Mouse (Mus musculus): ENCODE data around the gene Rpl31. TPM values are rescaled to one million over a fixed set of nuclear protein-coding genes. Genes with fewer than 3 reads are reported as not detected.
A peak's percentile ranks its signal among the peaks of the same experiment; 100 is the strongest.

The Rpl31 gene
- total RNA-seq (2014; fragmentation: Nextera tagmentation): 2,763 and 2,797 TPM in 2 replicates
- 770 and 846 TPM in 2 replicates for total RNA-seq (2017)

DNA sequence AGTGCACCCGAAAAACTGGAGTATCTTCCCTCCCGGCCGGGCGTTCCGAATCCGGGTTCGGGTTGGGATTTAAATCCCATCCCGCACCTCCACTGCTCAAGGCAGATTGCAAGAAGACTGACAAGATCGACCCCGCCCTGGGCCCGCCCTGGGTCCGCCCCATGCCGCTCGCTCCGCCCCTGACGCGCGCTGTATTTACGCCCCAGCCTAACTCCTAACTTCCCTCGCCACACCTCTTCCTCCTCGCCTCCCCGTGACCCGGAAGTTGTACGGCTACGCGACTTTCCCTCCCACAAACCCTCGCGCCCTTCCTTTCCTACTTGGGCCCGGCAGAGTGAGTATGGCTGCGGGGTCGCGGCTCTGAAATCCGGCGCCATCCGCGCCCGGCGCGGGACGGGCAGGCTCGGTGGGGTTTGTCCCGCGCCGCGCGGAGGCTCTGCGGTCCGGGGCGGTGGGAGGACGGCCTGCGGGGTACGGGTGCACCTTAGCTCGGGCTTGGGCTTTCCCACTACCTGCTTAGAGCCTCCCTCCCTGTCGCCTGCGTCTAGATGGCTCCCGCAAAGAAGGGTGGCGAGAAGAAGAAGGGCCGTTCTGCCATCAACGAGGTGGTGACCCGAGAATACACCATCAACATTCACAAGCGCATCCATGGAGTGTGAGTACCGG is at the start of gene Rpl31:
Gene Rpl31, plus strand, starts transcription at position 242 of the 666 bp plus-strand sequence.
- peak; percentile 96 for ATAC-seq (replicated peaks; ENCODE audit: low FRiP score, low TSS enrichment, poor library complexity, severe bottlenecking)

DNA sequence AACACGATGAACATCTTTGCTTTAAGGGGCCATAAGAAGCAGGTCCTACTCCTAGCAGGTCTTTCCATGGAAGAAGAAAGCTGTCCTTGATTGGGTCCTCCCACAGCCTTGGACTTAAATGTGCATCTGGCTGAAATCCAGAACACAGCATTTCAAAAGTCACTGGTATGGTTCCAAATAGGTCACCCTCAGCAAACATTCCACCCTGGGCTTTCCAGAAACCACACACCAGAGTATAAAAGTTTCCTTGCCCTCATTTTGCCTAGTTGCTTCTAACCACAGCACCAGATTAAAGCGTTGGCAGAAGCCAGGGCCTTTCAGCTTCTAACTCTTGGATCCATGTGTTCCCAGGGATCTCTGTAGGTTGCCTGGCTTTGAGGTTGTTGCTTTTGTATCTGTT is 49.7 kb upstream of the Rpl31 start:
- ATAC-seq (replicated peaks; ENCODE audit: low FRiP score, low TSS enrichment, poor library complexity, severe bottlenecking): no peak

DNA sequence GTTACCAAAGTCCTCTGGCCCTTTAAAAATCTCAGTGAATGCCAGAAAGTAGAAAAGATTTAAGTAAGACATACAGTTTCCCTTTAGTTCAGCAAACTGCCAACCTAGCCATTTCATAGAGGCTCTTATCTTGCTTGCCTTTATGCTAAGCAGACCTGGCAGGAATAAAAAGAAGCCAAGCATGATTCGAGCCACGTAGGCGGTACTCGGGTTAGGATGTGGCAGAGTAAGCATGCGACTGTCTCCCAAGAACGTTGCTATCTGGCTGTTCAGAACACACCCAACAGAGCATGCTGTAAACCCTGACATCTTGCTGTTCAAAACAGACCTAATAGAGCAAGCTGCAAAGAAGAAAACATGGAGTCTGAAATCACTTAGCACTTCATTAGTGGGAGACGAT is 48.8 kb upstream of the Rpl31 start:
- ATAC-seq (replicated peaks; ENCODE audit: low FRiP score, low TSS enrichment, poor library complexity, severe bottlenecking): no peak

DNA sequence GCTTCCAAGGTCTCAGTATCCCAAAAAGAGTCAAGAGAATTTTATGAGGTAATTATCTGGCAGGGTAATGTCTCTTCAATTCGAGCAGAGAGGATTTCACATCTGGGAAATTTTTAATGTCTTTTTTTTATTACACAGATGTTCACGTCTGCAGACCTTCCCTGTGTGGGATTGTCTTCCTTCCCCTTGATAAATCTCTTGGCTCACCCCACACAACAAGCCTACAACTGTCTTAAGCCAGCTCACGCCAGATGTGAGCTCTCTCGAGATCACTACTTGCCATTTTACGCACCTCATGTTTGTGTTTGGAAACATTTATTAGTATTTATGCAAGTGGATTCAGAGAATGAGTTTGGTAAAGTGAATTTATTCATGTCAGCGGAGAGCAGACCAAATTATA is 45.7 kb upstream of the Rpl31 start:
- ATAC-seq (replicated peaks; ENCODE audit: low FRiP score, low TSS enrichment, poor library complexity, severe bottlenecking): no peak

DNA sequence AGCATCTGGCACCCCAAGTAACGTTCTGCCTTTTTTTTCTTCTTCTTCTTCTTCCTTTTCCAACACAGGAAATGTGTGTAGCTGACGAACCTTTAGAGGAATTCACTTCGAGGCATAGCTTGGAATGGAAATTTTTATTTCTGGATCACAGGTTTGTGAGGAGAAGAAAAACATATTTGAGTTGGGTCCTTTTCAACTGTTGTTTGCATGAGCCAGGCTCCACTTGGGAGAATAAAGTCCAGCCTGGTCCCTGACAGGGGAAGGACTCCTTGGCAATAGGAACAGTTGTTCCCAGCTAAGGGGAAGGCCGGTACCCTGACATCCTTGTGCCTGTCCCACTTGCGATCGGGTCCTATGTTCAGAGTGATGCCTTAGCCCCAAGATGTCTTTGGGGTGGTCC is 42.4 kb upstream of the Rpl31 start:
- no peak for ATAC-seq (replicated peaks; ENCODE audit: low FRiP score, low TSS enrichment, poor library complexity, severe bottlenecking)

DNA sequence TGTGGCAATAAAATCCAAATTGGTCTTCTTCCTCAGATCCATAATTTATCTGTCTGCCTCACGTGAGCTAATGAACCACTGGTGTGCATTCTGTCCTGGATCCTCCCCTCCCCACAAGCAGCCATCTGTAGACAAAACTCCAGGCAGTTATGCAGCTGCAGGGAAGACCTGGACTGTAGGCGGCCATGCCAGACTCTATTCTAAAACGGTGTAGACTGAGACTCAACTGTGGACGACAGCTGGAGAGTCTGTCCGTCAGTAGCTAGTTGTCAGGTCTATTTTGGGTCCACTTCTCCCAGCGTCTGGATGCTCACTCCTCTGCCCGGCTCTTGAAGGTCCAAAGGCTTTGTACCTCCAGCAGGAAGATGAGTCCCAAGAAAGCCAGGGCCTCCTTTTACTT is 40.1 kb upstream of the Rpl31 start:
- no peak for ATAC-seq (replicated peaks; ENCODE audit: low FRiP score, low TSS enrichment, poor library complexity, severe bottlenecking)

DNA sequence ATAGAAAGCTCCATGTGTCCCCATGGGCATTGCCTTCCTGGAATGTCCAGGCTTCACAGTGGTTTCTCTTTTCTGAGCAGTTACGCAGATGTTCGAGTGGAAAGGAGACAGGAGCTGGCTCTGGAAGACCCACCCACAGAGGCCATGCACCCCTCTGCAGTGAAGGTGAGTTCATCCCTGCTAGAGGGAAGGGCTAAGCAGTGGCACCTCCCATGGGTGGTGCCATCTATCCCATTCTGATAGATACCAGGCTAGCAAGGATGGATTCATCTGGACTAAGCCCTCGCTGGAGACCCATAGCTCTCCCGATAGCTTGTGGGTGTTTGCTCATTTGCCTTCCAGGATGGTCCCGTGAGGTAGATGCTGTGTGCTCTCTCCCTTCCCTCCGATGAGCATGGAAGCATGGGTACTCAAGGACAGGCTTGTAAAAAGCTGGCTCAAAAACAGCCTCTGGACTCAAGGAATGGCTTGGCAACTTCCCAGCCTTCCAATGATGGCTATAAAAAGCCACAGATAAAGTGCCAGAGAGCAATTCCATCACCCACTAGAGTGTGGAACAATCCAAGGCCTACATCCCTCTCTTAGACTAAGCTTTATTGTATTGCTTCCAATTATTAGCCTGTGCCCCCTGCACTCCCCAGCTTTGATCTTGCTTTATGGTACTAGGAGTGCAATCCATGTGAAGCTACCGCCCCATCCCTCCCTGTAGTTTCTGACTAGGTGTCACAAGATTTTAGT is 36.6 kb upstream of the Rpl31 start:
- ATAC-seq (replicated peaks; ENCODE audit: low FRiP score, low TSS enrichment, poor library complexity, severe bottlenecking): no peak

DNA sequence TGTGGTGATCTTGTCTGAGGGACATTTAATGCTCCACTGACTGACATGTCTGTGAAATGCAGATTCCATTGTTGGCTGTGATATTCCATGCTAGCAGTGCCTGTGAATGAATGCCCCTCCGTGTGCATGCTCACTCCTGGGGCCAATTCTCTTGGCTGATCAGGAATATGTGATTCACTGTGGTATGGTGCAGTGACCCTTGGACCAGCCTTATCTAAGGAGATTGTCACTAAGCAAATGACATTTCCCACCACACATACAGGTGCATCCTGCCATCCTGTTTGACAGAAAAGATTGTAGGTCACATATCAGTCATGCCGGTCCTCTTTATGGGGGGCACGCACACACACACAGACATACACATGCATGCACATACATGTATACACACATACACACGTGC is 35.2 kb upstream of the Rpl31 start:
- no peak for ATAC-seq (replicated peaks; ENCODE audit: low FRiP score, low TSS enrichment, poor library complexity, severe bottlenecking)

DNA sequence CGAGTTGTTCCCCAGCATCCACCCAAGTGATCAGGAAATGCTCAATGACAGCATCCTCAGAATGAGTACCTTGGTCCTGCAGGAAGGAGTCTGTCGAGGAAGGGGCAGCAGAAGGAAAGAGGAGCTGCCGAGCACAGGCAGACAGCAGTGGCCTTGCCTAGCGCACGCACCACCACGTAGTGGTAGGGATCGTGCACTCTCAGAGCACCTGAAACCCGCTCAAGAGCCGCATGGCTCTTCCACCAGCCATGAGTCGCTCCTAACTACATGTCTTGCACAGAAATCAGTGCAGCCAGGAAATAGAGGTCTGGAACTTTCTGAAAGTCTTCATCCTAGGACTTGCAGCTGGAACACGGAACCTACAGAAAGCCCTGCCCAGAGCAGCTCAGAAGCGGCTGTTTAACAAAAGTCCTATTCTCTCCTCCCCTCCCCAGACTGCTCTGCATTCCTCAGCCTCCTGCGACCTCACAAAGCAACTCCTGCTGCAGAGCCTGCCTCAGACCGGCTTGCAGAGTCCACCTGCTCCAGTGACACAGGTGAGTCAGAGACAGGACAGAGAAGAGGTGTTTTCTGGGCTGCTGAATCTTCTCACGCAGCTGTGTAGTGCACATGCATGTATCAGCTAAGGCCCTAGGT is 32.0 kb upstream of the Rpl31 start:
- no peak for ATAC-seq (replicated peaks; ENCODE audit: low FRiP score, low TSS enrichment, poor library complexity, severe bottlenecking)

DNA sequence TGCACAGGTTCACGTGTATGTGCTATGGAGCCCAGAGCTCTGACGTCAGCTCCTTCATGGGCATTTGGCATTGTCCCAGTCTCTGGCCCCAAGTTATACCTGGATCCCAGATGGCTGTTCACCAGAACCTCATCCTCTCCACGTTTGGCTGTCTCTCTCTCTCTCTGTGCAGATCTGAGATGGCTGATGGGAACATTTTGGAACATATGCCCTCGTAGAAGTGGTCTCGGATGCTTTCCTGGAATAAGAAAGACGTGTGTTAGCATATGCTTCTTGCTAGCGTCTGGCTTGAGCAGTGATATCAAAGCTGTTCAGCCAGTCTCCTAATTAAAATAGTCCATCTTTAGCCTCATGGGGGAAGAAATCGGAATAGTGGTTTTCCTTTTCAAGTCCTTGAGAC is 30.9 kb upstream of the Rpl31 start:
- ATAC-seq (replicated peaks; ENCODE audit: low FRiP score, low TSS enrichment, poor library complexity, severe bottlenecking): no peak

DNA sequence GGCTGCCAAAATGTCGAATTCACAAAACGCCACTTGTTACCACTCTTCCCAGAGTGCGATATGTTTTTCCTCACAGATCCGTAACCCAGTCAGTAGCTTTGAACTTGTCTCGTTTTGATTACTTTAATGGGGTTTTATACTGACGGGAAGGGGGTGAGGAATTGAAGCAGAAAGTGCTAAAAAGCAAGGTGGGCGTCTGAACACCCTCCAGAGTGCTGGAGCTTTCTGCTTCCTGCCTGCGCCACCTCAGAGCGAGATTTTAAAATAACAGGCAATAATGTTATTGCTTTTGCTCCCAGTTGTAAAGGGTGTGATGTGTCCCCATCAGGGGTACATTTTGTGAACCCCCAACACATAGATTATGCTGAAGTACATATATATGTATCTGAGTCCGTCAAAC is 28.8 kb upstream of the Rpl31 start:
- ATAC-seq (replicated peaks; ENCODE audit: low FRiP score, low TSS enrichment, poor library complexity, severe bottlenecking): no peak

DNA sequence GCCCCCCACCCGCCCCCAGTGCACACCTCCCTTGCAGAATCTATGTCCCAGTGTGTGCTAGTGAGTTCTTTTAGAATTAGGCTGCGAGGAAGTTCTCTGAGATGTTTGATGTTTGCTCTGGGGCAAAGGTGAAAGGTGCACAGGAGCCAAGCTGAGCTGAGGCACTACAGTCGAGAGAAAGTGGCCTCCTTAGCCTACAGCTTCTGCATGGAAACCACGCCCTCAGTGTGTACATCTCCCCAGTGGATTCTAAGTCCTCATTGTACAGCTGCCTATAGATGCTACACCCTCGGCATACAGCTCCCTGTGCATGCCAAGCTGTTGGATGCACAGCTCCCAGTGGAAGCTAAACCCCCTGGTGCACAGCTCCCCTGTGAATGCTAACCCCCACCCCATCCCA is 28.2 kb upstream of the Rpl31 start:
- ATAC-seq (replicated peaks; ENCODE audit: low FRiP score, low TSS enrichment, poor library complexity, severe bottlenecking): no peak

DNA sequence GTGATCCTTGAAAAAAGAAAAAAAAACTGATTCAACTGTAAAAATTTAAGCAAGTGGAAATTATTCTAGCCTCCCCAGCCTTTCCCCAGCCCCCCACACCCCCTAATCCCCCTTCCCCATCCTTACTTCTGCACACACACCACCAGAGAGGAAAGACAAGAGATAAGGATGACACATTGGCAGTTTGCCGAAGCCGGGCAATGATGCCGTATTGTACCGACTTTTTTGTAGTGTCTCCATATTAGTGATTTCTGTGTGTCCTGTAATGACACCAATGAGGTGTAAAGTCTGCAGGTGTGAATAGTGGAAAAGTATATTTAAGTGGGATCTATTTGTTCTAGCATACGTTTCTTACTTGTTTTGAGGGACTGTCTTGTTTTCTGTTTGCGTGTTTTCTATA is 27.5 kb upstream of the Rpl31 start:
- ATAC-seq (replicated peaks; ENCODE audit: low FRiP score, low TSS enrichment, poor library complexity, severe bottlenecking): no peak

DNA sequence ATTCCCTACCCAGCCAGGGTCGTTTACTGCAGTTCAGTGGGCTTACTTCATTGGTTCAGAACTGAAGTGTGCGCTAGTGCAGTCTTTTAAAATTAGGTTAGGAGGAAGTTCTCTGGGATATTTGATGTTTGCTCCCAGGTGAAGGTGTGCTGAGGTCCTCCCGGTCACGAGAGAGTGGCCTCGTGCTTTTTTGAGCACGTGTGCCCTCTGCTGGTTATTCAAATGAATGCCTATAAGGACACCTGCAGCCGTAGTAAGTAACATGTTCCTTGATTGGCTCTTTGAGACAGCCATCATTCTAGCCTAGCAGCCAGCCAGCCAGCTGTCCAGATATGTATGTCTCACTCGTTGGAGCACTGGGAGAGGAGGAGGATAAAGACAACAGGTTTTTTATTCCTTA is 27.0 kb upstream of the Rpl31 start:
- peak; percentile 84 for ATAC-seq (replicated peaks; ENCODE audit: low FRiP score, low TSS enrichment, poor library complexity, severe bottlenecking)

DNA sequence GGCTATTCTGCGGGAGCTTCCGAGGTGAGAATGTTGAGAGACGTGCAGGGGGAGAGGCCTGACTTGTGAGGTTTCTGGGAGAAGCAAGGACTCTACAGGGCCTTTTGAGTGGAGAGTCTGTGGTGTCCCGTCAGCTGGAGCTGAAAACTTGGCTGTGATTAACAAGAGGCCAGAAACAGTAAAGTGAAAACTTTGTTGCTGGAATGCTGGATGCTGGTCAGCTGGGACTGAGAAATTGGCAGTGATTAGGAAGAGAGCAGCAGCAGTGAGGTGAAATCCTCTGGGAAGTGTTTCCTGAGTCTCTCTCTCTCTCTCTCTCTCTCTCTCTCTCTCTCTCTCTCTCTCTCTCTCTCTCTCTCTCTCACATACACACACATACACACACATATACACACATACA is 25.8 kb upstream of the Rpl31 start:
- ATAC-seq (replicated peaks; ENCODE audit: low FRiP score, low TSS enrichment, poor library complexity, severe bottlenecking): no peak

DNA sequence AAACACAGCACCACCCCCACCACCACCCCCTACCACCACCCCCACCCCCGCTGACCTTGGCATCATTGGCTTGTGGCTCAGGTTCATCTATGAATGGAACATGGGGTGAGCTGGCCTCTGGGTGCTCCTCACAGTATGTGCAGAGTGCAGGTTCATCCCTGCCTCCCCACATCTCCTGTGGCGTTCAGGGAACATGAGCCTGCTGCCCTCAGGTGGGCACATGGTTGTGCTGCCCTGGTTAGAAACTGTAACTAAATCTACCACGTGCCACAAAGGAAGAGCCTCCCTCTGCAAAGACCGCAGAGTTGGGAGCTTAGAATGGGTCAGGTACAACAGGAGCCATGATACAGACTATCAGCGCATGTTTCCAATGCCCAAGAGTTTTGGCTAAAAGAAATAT is 24.4 kb upstream of the Rpl31 start:
- ATAC-seq (replicated peaks; ENCODE audit: low FRiP score, low TSS enrichment, poor library complexity, severe bottlenecking): no peak

DNA sequence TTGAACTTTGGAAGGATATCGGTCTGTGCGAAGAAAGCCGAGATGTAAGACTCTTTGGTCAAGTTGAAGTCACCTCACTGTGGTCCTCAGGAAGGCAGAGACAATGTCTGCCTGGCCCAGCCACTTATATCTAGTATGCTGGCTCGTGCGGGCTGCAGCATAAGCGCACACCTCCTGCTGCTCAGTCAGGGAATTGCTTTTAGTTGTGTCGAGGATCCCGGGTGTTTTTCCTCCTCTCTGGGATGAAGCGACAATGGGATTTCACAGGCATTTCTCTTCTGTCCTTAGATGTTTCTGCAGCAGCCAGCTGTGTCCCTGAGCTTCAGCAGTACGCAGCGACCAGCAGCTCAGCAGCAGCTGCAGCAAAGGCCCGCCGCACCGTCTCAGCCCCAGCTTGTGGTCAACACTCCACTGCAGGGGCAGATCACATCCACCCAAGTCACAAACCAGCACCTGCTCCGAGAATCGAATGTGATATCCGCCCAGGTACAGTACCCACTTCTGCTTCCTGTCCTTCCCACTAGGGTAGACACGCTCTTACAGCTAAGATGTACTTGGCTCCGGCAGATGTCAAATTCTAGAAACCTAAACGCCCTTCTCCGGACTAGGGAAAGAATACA is 22.6 kb upstream of the Rpl31 start:
- ATAC-seq (replicated peaks; ENCODE audit: low FRiP score, low TSS enrichment, poor library complexity, severe bottlenecking): no peak

DNA sequence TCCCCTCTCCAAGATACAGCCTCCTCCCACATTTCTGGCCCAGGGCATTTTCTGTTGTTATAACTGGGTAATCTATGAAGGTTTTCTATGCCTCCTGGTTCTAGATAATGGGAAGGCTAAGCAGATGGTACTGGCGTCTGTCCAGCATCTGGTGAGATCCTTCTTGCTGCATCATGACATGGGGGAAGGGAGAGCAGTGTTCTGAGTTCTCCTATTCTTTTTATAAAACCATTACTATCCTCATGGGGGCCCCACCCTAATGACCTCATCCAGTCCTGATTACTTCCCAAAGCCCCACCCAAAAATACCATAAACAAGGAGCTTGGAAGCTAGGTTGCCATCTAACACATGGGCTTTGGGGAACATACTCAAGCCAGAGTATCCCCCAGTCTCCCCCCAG is 18.6 kb upstream of the Rpl31 start:
- peak; percentile 70 for ATAC-seq (replicated peaks; ENCODE audit: low FRiP score, low TSS enrichment, poor library complexity, severe bottlenecking)

DNA sequence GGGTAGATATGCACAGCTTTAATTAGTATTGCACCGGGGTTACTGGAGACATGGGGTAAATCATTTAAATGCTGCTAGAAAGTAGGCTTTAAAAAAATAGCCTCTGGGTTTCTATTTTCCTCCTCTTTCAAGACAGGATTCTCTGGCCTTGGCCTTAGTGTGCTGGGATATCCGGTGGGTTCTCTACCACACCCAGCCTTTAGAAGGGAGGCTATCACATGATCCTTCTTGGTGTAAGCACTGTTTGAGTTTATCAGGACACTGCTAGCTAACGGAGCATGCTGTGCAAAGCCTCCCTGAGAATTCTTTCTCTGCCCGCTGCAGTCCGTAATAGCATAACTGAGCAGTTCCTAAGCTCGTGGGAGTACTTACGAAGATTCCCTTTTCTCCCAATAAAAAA is 18.2 kb upstream of the Rpl31 start:
- no peak for ATAC-seq (replicated peaks; ENCODE audit: low FRiP score, low TSS enrichment, poor library complexity, severe bottlenecking)

DNA sequence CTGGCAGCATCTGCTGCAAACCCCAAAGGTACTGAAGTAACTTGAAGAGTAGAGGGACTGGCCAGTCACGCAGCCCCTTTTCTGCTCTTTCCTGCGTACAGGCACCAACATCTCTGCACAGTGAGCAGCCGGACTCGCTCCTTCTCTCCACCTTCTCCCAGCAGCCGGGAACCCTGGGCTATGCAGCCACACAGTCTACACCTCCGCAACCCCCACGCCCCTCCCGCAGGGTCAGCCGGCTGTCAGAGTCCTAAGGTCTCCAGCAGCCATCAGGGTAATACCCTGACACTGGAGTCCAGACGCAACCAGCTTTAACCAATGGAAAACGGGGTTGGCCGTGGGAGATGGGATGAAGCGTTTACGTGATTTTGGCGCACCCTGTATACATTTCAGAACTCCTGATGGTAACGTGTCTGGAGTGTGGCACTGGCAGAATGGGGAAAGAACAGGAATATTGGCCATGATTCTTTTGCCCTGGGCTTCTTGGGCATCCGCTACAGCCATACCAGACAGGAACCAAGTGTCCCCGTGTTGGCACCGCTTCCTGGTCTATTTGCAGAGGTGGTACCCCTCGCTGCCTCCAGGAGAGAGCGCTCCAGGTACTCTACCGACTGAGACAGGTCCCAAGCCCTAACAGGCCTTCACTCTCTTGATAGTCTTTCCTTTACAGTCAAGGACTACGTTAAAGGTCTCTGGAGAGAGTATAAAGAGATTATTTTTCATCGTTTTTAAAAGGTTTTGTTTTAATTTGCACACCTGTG is 5.7 kb upstream of the Rpl31 start:
- ATAC-seq (replicated peaks; ENCODE audit: low FRiP score, low TSS enrichment, poor library complexity, severe bottlenecking): peak; percentile 35
